Mouse (Mus musculus) liver, postnatal 0 days (tissue): ENCODE measurements around the gene Gadd45b.

Experiments
- CTCF ChIP-seq: sonication (generic); IDR thresholded peaks from 2 replicates; pipeline ENCODE4 v1.5.1; 2016; ENCODE audit warnings: antibody characterized with exemption, low read depth
- EP300 ChIP-seq: IDR thresholded peaks from 2 replicates; pipeline ENCODE4 v1.6.1; 2016; ENCODE audit warnings: antibody characterized with exemption, low read depth, mild to moderate bottlenecking

DNA sequence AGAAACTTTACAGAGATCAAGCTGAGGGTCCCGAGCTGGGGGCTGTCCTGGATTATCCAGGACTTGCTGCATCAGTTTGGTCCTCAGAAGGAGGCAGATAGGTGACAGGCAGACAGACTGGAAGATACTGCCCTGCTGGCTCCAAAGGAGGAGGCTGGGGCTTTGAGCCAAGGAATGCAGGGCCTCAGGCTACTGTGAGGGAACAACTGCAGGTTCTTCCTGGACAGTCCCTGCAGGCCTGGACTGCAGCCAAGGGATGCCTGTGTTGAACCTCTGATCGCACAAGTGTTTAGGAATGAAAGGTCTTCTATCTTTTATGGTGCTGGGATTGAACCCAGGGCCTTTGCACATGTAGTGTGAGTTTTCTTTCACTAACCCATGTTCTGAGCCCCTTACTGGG, 17.9 kb downstream of the Gadd45b start:
- no peak for TF ChIP-seq CTCF
- no peak for TF ChIP-seq EP300
